Mouse (Mus musculus): ENCODE data around the gene Rbsn. TPM values are rescaled to one million over a fixed set of nuclear protein-coding genes. Genes with fewer than 3 reads are reported as not detected.

Rbsn gene
- total RNA-seq (2021): 10 to 100 TPM; 39.7 to 43.3 TPM

GRCm38 (mm10) chr6:92214773-92215449 is at the start of gene Rbsn:
Rbsn (minus strand) TSS chr6:92214925.
- intact Hi-C loops (cut with DNase I): no loop called here
- peak; percentile 95 for DNase-seq (ENCODE audit: low spot score in 2 of 2)

DNA sequence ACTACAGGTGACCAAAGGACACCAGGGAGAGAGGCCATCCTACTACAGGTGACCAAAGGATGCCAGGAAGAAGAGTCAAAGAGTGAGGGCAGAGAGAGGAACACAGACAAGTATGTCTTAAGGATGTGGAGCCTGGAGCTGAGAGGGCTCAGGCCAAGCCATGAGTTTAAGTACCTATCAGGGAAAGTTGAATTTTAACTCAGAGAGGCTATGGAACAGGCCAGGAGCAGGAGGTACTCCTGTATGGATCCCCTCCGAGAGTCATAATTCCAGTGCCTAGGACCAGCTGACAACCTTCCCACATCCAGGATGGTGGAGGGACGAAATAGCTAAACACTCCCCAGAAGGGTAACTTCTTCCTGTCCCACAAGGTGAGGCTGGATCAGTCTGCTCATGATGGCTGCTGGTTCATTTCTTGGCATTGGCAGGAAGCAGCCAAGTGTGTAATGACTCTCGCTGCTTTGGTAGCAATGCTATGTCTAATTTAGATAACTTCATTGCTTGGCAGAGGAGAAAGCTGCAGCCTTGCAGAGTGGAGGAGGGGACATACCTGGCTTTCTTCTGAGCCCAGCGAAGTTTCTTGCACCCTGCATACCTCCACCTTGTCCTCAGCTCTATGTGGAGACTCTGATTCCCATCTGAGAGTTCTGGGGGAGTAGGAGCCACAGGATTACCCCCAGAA is 46.6 kb upstream of the Rbsn start:
- no peak for DNase-seq (ENCODE audit: low spot score in 2 of 2)
- intact Hi-C loops (cut with DNase I): loop anchor here (10.0 kb wide), 1 partner anchor 357 kb away; the partner anchor contains the start of gene 4930590J08Rik

GRCm38 (mm10) chr6:92255346-92255745 is 40.6 kb upstream of the Rbsn start:
- intact Hi-C loops (cut with DNase I): no loop called here
- DNase-seq (ENCODE audit: low spot score in 2 of 2): no peak

GRCm38 (mm10) chr6:92253253-92253870 is 38.6 kb upstream of the Rbsn start:
- DNase-seq (ENCODE audit: low spot score in 2 of 2): no peak
- intact Hi-C loops (cut with DNase I): no loop called here

- DNase-seq (ENCODE audit: low spot score in 2 of 2): no peak
- intact Hi-C loops (cut with DNase I): no loop called here
These were observed 32.6 kb upstream of the Rbsn start for GRCm38 (mm10) chr6:92247215-92247919.

DNA sequence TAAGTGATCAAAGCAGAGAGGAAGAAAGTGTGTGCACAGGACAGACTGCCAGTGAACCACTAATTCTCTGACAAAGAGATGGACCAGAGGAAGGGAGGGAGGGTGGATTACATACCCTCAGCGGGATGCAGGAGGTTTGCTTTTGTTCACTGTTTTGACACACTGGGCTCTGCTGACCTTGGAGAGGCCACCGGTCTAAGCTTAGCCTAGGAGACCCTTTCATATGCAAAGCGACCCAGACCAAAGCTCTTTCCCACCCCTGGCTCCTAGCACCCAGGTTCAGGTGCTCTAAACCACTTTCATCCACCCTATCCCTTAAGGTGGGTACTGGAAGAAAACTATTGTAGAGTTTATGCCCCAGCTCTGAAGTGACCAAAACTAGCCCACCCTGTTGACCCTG is 31.6 kb upstream of the Rbsn start:
- intact Hi-C loops (cut with DNase I): no loop called here
- no peak for DNase-seq (ENCODE audit: low spot score in 2 of 2)

- intact Hi-C loops (cut with DNase I): no loop called here
- no peak for DNase-seq (ENCODE audit: low spot score in 2 of 2)
These were observed 29.9 kb upstream of the Rbsn start, which contains the start of gene Trh for GRCm38 (mm10) chr6:92244591-92244990. Trh (minus strand) TSS chr6:92244650.

GRCm38 (mm10) chr6:92241178-92241906 is 26.6 kb upstream of the Rbsn start:
- peak; percentile 54 to 66 for DNase-seq (ENCODE audit: low spot score in 2 of 2)
- intact Hi-C loops (cut with DNase I): no loop called here

- no peak for DNase-seq (ENCODE audit: low spot score in 2 of 2)
- intact Hi-C loops (cut with DNase I): no loop called here
These were observed 20.3 kb upstream of the Rbsn start for GRCm38 (mm10) chr6:92235036-92235435.

GRCm38 (mm10) chr6:92231762-92232161 is 17.0 kb upstream of the Rbsn start:
- DNase-seq (ENCODE audit: low spot score in 2 of 2): no peak
- intact Hi-C loops (cut with DNase I): no loop called here

DNA sequence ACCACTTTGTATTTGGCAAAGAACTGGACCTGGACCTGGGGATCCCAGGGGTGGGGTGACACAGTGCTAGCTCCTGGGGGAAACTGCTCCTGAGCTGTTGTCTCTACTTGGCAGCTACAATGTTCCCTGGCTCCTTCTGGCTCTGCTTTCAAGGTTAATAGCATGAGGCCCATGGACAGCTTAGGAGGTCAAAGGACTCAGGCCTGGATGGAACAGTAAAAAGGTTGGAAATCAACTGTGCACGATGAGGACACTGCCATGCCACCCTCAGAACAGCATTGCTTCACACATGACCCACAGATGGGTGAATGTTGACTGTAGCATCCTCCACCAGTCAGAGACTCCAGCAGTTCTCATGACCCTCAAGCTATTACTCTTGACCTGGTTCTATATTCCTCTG is 16.6 kb upstream of the Rbsn start:
- no peak for DNase-seq (ENCODE audit: low spot score in 2 of 2)
- intact Hi-C loops (cut with DNase I): no loop called here

GRCm38 (mm10) chr6:92229586-92229985 is 14.9 kb upstream of the Rbsn start:
- no peak for DNase-seq (ENCODE audit: low spot score in 2 of 2)
- intact Hi-C loops (cut with DNase I): loop anchor here (10.0 kb wide), 1 partner anchor 515 kb away; no protein-coding TSS in a partner anchor

DNA sequence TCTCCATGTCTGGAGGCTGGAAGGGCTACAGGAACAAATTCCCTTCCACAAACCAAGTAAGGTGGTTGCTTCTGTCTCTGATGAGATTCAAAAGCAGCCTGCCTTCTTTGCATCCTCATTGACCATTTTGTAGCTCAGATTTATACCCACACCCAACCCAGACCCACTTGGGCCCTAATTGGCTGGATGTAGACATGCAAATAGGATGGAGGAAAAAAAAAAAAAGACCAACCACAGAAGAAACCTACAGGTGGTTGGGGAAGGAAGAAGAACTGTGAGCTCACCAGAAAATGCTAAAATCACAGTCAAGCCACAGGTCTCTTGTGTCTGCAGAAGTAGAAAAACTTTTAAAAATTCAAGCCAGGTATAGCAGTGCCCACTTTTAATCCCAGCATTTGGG is 14.4 kb upstream of the Rbsn start:
- no peak for DNase-seq (ENCODE audit: low spot score in 2 of 2)
- intact Hi-C loops (cut with DNase I): loop anchor here (10.0 kb wide), 1 partner anchor 516 kb away; no protein-coding TSS in a partner anchor

GRCm38 (mm10) chr6:92224981-92225380 is 10.3 kb upstream of the Rbsn start:
- DNase-seq (ENCODE audit: low spot score in 2 of 2): peak; percentile 18 to 57
- intact Hi-C loops (cut with DNase I): loop anchor here (10.0 kb wide), 1 partner anchor 520 kb away; no protein-coding TSS in a partner anchor

GRCm38 (mm10) chr6:92222021-92222420 is 7.3 kb upstream of the Rbsn start:
- DNase-seq (ENCODE audit: low spot score in 2 of 2): no peak
- intact Hi-C loops (cut with DNase I): loop anchor here (10.0 kb wide), 1 partner anchor 523 kb away; no protein-coding TSS in a partner anchor

- intact Hi-C loops (cut with DNase I): loop anchor here (10.0 kb wide), 1 partner anchor 523 kb away; no protein-coding TSS in a partner anchor
These were observed 6.9 kb upstream of the Rbsn start for GRCm38 (mm10) chr6:92221604-92222003.

GRCm38 (mm10) chr6:92219445-92219844 is 4.7 kb upstream of the Rbsn start:
- peak; percentile 46 to 55 for DNase-seq (ENCODE audit: low spot score in 2 of 2)
- intact Hi-C loops (cut with DNase I): loop anchor here (1.0 kb wide), 1 partner anchor 50 kb away; no protein-coding TSS in a partner anchor

More at GRCm38 (mm10) chr6:92221604-92222003, 6.9 kb upstream of the Rbsn start:
- no peak for DNase-seq (ENCODE audit: low spot score in 2 of 2)

DNA sequence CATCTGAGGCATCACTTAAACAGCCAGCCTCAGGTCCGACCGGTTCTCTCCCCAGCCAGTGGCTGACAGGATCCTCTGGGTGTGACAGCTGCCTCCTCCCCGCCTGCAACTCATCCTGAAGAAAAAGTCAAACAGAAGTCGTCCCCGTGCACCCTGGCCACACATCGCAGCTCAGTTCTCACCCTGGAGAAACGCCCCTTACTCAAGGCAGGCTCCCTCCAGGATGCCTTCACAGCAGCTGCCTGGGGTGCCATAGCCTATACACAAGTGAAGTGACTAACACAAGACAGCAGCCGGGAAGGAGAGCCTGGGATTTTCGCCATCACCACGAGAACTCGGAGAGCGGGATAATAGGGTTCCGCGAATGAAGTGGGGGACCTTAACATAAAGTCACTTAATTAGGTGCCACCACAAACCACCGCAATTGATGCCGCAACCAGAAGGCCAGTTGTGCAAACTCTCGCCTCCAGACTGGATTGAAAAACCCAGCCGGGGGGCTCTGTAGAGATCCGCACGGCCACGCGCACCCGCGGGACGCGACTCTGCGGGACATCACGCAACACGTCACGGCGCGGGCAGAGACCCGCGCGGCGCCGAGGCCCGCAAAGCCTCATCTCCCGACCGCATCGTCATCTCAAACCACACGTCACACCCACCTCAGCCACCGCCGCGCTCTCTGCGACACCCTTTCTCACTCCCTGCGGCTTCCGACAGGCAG is 511 bp downstream of the Rbsn start:
- peak; percentile 4 to 28 for DNase-seq (ENCODE audit: low spot score in 2 of 2)
- intact Hi-C loops (cut with DNase I): no loop called here
